Mouse (Mus musculus): ENCODE measurements around the gene Abca4.

Gene Abca4

GRCm38 (mm10) chr3:122043799-122044547 is at the start of gene Abca4:
Gene Abca4, plus strand, starts transcription at chr3:122044443.
- DNase-seq (ENCODE audit: low spot score): no peak

DNA sequence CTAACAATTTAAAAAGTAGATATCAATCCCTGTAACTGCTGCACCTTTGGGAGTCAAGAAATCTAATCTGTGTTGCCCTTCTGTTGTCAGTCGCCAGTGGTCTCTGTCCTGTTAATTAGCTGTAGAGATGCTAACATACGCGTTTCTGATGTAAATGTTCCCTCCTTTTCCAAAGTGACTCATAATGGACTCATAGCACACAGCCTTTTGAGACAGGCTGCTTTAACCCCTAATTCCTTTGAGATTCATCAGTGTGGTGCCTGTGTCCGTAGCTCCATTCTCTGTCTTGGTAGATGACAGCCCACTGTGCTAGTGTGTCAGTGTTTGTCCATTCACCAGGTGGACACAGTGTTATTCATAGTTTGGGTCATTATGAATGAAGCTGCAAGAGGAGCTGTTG is 49.1 kb upstream of the Abca4 start:
- no peak for DNase-seq (ENCODE audit: low spot score)

DNA sequence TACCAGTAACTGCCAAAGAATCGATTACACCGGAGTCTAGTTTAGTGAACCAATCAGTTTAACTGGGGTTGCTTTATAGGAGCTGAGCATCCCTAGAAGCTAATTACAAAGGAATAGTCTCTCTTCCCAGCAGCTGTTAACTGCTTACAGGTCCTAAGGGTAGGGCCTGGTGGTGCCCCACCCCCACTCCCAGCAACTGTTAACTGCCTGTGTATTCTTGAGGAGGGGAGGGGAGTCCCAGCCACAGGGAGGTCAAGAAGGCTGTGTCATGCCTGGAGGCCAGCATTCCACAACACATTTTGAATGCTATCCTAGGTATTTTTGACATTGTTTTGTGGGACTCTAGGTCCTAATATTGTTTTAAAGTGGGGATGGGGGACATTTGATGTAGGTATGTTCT is 44.3 kb upstream of the Abca4 start:
- no peak for DNase-seq (ENCODE audit: low spot score)

DNA sequence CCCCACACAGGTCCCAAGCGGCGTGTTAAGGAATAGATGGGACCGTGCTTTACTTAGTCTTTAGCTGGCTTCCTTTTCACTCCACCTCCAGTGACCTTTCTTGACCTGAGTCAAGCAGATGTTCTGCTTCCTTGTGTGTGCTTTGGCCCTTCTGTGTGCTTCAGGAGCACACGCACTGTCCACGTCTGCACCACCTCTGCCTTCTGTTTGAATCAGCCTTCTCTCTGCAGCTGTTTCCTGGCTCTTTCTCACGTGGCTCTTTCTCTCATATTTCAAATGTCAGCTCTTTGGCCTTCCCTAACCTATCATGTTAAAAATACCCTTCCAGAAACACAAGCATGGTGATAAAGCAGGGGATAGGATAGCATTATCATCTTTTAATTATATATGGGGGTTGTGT is 42.7 kb upstream of the Abca4 start:
- no peak for DNase-seq (ENCODE audit: low spot score)

DNA sequence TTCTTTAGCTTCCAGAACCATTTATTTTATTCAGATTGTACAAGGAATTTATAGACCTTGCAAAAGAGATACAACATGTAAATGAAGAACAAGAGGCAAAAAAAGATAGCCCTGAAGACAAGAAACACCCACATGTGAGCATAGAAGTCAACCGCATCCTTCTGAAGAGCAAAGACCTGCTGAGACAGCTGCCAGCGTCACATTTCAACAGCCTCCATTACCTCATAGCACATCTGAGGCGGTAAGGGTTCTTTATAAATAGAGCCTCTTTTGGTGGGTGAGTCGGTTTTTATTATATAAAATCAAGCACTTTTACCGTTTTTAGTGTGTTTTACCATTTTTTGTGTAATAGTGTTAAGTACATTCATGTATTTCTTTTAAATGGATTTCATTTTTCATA is 34.4 kb upstream of the Abca4 start:
- DNase-seq (ENCODE audit: low spot score): no peak

DNA sequence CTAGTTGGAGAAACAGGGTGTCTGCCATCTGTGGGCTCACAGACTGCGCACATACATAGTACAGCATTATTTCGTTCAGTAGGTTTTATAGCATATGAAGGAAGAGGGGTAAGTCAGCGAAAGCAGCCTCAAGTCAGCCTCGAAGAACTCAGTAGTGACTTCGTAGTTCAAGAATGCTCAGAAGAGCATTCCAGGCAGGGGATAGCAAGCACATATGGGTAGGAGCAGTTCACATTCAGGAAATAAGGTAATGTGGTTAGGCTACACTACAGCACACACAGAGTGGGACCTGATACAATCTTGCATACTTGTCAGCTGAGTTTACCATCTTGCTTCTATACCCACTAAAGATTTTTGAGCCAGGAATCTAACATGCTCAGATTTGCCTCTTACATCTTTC is 34.0 kb upstream of the Abca4 start:
- no peak for DNase-seq (ENCODE audit: low spot score)

GRCm38 (mm10) chr3:122012464-122012863 is 31.8 kb upstream of the Abca4 start:
- no peak for DNase-seq (ENCODE audit: low spot score)

- DNase-seq (ENCODE audit: low spot score): no peak
Measured at GRCm38 (mm10) chr3:122018421-122018820, 25.8 kb upstream of the Abca4 start.

DNA sequence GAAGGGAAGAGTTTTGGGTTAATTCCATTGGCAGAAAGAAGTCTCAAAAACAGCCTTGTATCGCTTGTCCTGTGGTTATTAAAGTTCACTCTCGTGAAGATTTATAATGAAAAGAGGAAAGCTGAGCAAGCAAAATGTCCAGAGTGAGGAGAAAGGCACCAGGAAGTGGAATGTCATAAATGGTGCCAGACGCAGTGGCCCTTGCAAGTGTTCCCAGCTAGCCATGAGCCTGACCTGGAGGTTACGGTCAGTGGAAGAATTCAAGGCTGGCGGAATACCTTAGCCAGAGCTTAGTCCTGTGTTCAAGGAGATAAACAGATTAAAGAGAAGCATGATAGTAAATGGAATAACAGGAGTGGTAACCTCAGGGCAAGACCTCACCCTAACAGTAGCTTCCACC is 25.1 kb upstream of the Abca4 start:
- DNase-seq (ENCODE audit: low spot score): no peak

DNA sequence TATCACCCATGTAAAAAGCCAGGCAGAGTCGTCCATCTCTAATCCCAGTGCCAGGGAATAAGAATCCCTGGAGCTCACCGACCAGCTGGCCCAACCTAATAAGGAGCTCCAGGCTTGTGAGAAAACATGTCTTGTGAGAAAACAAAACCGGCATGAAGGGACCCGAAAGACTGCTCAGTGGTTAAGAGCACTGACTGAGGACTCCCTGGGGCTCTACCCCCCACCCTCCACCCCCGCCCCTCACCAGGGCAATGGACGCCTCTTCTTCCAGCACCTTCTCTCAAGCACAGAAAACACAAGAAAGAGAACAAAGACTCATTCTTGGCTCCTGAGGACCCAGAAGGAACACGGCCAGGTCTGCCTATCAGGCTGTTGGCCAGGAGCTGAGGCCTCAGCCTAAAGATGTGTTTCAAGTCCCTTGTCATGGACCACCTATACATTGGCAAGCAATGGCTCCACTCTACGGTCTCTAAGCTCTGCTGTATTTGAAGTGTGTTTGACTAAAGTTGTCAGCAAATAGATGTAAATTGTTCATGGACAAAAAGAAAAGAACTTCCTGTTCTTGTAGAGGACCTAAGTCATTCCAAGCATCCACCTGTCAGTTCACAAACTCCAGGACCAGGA is 23.1 kb upstream of the Abca4 start:
- no peak for DNase-seq (ENCODE audit: low spot score)

DNA sequence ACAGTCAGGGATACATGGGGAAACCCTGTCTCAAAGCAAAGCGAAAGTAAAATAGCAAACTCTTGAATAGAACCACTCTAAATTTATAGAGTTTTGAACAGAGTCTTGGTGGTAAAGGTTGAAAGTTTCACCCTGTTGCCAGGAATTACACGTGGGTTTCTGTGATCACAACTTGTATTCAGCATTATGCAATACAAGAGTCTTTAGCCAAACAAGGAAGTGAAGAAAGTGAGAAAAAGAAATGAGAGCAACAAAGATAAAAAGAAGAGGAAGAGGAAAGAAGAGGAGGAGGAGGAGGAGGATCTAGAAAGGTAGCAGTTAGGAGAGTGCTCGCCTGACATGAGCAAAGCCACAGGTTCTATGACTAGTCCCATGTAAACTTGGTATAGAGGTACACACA is 21.9 kb upstream of the Abca4 start:
- DNase-seq (ENCODE audit: low spot score): no peak

GRCm38 (mm10) chr3:122026676-122027075 is 17.6 kb upstream of the Abca4 start:
- DNase-seq (ENCODE audit: low spot score): no peak

GRCm38 (mm10) chr3:122027776-122028175 is 16.5 kb upstream of the Abca4 start:
- no peak for DNase-seq (ENCODE audit: low spot score)

DNA sequence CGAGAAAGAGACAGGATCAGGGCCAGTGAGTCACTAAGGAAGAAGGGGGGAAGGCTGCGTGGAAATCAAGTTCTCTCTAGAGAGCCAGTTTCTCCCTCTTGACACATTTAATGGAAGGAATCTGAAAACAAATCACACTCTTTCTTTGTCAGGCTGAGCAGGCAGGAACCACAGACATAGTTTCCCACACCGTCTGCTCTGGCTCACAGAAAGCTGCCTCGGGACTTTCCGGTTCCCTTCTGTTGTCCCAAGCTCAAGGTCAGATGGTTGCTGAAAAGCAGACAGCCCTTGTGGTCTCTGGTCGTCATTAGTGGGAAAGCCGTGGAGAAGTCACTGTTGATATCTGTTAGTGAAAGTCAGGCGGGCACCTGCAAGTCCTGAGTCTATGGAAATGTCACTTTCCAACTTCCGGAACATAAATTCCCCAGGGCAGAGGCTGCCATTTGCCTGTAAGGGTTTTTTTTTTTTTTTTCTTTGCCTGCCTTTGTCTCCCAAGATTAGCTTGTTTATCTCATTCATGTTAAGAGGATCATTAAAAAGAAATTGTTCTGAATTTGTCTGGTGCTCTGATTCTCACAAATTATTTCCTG is 10.9 kb upstream of the Abca4 start:
- no peak for DNase-seq (ENCODE audit: low spot score)

GRCm38 (mm10) chr3:122034240-122034639 is 10.0 kb upstream of the Abca4 start:
- DNase-seq (ENCODE audit: low spot score): no peak

- DNase-seq (ENCODE audit: low spot score): no peak
Measured at GRCm38 (mm10) chr3:122035092-122035491, 9.2 kb upstream of the Abca4 start.

GRCm38 (mm10) chr3:122040522-122040921 is 3.7 kb upstream of the Abca4 start:
- DNase-seq (ENCODE audit: low spot score): no peak

GRCm38 (mm10) chr3:122043102-122043501 is 1.1 kb upstream of the Abca4 start:
- no peak for DNase-seq (ENCODE audit: low spot score)

- DNase-seq (ENCODE audit: low spot score): no peak
Measured at GRCm38 (mm10) chr3:122046187-122046620, 2.0 kb downstream of the Abca4 start.

GRCm38 (mm10) chr3:122047402-122047801 is 3.2 kb downstream of the Abca4 start:
- DNase-seq (ENCODE audit: low spot score): no peak

DNA sequence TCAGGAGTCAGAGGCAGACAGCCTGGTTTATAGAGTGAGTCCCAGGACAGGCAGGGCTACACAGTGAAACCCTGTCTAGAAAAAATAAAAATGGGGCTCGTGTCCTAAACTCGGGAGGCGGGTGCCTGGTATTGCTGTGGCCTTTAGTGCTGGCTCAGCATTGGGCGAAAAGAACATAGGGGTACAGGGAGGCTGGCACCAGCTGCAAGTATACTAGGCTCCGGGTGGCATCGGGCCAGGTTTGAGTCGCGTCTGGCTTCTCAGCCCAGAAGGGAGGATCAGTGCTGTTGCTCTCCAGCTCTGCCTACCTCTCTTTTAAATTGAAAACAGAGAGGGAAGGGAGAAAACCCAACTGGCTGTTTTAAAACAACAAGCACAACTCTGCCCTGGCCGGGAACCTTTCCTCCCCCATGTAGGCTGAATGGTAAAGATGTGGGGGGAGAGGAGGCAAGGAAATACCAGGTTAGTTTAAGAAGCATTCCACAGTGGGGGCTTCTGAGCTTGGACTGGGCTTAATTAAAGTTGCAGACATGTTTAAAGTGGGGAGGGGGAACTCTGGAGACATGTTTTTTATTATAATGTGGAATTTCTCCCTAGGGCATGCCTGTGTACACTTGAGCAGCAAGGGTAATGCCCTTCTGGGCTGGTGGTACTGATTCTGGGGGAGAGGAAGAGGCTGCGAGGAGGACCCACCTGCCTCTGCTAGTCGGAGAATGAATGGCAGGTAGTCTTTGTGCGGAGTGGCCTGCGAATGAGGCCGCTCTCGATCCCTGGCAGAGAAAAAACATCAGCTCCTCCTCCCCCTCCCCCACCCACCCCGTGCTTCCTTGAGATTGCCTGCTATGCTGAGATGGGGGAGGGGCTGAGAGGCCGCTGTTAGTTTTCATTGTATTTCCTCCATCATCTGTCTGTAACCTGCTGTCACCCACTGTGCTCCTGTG is 3.9 kb downstream of the Abca4 start:
- DNase-seq (ENCODE audit: low spot score): peak; percentile 50

GRCm38 (mm10) chr3:122049158-122049557 is 4.9 kb downstream of the Abca4 start:
- DNase-seq (ENCODE audit: low spot score): no peak
